Mouse (Mus musculus) ES-CJ7 (cell line): ENCODE measurements around the gene Phf5a.

Experiments
- DNase-seq: peaks from one replicate; pipeline ENCODE4 v3.0.0; 2011; ENCODE audit warnings: low read depth, low spot score

Phf5a gene

DNA sequence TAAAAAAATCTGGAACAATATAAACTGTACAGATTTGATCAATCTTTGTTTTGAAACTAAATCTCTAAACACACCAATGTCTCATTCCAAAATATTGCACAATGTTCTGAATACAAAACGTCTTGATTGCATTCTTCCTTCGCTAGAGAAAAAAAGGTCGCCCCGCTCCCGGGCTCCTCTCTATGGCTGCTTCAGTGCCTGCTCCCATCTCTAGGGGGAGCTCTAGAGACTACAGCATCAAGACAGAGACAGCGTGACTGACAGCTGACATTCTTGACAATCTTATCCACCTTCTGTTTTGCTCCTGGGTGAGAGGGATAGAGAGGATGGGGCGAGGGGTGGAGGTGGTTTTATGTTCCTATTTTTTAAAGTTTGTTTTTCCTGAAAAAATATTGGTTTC is 23.4 kb downstream of the Phf5a start:
- DNase-seq, result peak; percentile 88

DNA sequence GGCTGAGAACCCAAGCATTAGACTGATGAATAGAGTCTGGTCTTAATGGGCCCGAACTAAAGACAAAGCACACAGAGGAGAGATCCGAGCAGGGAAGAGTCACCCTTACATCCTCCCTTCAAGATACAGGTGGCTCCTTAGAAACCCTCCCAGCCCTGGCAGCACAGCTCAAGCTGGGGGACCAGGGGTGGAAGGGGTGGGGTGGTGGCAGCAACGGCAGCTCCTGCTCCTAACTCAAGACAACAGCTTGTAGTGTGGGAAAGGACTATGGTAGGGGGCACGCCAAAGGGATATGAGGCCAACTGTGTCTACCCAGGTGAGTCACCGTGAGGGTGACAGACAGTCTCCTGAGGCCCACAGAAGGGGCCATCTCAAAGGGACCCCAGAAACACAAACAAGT is 23.9 kb downstream of the Phf5a start:
- no peak for DNase-seq

DNA sequence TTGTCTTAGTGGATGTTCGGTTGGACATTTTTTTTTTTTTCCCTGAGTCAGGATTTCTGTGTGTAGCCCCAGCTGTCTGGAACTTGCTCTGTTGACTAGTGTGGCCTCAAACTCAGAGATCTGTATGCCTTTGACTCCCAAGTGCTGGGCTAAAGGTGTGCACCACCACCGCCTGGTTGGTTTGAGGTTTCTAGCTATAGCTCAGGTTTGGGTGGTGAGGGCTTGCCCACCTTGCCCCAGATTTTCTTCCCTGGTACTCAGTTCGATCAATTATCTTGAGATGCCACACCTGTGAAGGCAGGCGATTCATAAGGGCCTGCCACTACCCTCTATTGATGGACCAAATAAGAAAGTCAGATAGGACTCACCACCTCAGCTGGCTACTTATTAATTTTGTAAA is 24.6 kb downstream of the Phf5a start:
- DNase-seq, result no peak

DNA sequence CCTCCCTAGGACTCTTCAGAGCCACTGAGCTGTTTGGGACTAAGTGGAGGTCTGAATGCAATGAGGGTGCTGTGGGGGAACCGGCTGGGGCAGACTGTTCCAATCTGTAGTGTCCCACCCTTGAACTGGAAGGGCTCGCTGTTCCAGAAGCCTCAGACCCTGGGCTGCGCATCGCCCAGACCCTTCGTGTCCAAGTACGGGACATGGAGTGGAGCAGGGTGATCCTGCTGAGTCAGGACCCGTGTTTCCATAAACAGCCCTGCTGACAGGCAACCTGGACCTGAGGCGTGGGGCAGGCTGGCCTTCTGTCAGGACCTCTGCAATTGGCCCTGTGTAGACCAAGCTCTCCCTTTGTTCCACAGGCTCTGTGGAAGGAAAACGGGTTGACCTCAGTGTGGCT is 25.0 kb downstream of the Phf5a start:
- no peak for DNase-seq

DNA sequence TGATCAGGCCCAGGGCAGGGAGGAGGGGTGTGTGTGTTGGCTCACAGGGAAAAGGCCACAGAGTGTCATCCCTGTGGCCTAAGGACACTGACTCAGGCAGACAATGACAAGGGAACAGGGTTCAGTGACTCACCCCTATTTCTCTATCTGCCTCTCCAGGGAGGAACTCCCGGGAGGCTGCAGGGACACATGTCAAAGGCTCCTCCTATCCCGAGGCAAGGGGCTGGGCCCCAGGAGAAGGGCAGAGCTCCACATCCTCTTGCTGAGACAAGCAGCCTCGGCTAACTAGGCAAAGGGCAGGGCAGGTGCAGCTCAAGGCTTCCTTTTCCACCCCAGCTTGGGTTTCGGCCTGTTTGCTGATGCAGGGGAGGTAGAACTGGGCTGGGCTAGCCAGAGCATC is 26.0 kb downstream of the Phf5a start:
- peak; percentile 37 for DNase-seq

DNA sequence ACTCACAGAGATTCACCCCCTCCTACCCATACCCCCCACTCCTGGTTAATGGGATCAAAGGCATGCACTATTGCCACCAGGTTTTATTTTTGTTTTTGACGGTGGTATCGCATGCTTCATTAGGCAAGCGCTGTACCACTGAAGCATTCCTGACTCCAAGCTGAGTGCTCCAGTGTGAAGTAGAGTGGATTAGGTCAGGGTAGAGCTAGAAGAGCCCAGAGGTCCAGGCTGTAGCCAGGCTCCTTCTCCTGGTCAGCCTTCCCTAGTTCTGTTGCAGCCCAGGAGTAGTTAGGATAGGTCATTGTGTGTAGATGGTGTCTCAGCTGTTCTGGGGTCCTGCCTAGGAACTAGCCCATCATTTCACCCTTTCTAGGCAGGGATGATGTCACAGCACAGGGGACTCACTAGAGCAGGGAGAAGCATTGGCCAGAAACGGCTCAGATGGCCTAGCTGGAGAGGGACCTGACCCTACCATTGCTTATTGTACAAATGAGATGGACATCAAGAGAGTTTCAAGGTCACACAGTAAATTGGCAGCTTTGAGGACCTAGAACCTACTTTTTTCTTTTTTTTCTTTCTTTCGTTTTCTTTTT is 26.6 kb downstream of the Phf5a start:
- DNase-seq, result no peak

DNA sequence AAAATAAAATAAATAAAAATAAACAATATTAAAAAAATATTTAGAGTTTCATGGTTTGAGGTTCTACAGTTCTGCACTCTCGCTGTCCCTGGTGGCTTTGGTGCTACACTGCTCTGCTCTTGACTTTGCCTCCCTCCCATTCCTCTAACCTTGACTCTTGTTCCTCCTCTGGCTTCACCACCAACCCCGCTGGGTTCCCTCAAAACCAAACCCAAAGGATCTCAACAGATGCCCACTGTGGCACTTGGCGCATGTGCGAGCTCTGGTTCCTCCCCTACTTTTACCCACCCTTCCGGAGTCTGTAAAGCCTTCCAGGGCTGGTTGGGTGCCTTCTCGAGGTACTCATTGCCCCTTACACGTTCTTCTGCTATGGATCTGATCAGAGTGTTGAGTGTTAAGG is 29.4 kb downstream of the Phf5a start:
- DNase-seq, result no peak

DNA sequence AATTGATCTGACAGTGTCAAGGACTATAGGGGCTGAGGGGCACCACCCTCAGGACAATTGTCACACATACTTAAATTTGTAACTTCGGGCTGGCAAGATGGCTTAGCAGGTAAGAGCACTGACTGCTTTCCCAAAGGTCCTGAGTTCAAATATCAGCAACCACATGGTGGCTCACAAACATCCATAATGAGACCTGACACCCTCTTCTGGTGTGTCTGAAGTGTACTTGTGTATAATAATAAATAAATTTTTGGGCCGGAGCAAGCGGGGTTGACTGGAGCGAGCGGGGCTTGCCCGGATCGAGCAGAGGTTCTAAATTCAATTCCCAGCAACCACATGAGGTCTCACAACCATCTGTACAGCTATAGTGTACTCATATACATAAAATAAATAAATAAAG is 31.4 kb downstream of the Phf5a start:
- DNase-seq, result no peak

DNA sequence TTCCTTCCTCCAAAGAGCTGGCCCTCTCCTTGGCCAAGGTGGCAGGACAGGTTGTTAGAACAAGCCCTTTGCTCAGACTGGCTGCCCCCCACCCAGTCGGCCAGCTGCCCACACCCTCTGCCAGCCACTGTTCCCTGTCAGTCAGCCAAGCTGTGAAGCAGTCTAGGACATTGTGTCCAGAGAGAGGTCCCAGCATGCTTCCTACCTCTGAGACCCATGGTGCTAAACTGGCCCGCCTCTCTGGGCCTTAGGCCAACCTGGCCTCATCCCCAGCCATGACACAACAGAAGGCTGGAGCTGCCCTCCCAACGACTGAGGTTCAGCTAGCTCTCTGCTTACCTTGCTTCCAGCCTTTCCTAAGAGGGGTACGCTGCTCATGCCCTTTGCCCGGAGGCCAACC is 32.1 kb downstream of the Phf5a start:
- no peak for DNase-seq

DNA sequence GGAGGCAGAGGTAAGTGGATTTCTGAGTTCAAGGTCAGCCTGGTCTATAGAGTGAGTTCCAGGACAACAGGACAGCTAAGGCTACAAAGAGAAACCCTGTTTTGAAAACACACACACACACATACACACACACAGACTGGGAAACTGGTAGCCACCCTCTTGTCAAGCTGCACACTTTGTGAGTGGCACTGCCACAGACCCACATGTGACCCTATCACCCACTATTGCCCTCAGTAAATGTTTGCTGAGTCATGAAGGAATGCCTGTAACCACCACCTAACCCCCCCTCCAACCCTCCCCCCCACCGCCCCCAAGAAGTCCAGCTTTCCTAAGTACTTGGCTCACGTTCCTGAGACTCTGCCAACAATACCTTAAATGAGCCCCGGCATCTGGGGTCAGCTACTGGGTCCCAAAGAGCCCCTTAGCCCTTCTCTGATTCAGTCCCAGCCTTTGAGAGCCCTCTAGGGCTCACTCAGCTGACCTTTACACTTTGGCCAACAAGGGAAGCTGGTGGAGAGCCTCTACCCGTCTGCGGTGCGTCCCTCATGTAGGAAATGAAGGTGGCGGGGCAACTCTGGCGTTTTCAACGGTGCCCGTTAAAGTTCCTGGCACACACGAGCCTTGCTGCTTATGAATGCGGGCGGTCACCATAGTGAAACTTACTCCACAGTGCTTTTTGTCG is 33.0 kb downstream of the Phf5a start:
- no peak for DNase-seq

DNA sequence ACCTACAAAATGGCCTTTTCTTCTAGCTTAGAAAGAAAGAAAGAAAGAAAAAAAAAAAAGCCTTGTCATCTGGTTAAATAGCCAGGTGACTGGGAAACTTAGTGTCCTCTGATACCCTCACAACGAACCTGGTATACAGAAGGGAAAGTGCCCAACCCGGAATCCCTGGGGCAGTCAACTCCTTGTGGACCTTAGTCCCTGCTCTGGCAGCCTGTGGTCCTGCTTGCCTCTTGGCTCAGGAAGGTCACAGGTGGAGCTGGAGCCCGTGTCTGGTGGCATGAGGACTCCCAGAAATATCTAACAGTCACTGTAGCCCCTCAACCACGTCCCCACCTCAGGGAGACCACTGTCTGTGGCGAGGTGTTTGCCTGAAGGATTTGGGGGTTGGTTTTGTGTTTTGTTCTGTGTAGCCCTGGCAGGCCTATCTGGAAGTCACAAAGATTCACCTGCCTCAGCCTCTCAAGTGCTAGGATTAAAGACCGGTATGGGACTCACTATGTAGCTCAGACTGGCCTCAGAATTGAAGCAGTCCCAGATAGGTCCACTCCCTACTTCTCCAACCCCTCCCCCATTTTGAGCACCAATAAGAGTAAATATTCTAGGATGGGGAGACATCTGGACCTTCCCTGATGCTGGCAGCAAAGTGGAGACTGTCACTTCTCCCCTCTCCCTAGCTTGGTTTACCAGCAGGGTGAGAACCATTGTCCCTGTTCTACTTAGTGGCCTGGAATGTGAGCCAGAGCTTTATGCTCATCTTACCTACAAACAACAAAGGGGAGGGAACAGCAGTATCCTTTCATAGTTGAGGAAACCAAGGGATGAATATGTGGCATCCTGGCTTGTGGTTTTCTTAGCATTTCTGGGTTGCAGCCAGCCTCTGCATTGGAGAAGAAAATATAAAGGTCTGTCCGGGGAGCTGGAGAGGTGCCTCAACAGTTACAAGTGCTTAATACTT is 34.5 kb downstream of the Phf5a start:
- DNase-seq, result no peak

DNA sequence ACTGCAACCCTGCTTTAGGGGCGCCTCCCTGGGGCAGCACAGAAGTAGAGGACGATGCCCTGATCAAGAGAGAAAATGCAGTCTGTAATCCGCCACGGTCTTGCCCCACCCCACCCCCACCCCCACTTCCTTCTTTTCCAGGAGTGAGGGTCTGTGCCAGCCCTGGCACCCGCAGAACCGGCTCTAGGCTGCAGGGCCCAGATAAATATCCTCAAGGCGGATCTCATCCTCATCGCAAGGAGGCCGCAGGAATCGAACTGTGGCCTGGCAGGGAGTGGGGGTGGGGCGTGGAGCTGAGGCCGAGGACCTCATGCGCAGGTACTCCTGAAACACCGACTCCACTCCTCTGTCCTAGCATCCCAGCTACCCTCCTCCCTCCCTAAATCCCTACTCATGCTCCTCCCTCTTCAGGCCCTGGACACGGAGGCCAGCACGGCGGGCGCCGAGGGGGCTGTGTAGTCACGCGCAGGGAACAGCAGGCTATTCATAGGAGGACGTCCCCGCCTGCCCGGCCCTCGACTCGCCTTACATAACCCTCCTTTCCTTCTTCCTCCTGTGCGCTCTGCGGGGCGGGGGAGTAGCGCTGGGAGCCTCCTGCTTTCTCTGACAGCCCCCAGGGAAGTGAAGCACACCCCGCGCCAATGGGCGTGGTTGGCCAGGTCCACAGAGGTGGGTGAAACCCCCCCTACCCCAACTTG is 35.4 kb downstream of the Phf5a start:
- peak; percentile 44 for DNase-seq

DNA sequence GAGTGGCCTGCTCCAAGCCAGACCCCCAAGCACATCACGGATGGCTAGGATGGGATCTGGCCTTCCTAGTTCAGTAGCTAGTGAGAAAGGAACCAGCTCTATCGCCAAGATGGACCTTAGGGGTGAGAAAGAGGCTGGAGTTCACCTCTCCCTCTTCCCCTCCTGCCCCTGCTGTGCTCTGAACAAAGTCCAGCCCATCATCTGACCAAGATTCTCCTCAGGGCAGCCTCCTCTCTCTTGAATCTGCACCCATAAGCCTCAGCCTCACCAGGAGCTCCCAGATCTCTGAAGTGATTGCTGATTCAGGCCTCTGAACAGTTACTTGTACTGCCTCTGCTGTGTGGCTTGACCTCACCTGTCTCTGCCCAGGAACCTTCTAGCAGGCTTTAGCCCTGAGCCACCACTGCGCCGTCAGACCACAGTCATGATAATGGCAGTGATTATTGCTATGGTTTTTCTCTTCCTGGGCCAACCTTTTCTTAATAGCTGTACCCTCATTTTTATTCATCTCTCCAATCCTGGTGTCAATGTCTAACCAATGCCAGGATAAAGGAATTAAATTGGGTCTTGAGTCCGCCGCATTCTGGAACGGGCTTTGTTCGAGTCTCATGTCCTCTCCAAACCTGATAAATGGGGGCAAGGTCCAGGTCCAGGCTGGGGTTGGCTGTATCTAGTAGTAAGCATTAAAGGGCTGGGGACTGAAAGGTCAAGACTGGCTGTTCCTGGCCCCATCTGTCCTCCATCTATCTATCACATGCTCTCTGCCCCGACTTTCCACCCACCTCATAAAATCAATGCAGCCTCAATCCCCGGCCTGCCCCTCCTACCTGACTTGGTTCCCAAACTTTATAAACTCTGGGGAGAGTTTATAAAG is 36.5 kb downstream of the Phf5a start:
- DNase-seq, result no peak

DNA sequence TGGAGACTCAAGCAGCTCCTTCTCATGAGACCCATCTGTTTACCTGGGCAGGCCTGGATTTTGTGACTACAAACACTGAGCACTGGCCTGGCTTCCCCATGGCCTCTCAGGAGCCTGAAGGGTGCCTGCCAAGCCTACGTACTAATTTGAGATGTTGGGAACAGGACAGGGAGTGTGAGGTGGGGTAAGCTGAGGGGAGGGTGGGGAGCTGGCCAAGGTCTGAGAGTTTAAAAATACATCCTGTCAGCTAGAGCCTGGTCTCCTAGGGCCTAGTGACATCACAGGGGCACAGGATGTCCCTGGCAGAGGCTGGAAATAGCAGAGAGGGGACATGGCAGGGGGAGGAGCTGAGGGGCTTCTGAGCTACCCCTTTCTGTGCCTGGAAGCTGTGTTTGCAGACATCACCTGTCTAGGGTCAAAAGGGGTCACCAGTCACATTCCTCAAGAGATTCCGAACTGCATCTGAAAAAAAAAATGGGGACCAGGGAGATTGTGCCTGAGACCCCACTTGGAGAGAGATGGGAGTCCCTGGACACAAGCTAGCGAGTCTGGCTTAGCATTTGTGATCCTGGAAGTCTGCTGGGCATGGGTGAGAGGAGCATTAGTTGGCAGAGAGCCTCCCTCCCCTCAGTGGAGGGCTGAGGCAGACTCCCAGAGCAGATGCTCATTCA is 37.4 kb downstream of the Phf5a start:
- DNase-seq, result no peak

DNA sequence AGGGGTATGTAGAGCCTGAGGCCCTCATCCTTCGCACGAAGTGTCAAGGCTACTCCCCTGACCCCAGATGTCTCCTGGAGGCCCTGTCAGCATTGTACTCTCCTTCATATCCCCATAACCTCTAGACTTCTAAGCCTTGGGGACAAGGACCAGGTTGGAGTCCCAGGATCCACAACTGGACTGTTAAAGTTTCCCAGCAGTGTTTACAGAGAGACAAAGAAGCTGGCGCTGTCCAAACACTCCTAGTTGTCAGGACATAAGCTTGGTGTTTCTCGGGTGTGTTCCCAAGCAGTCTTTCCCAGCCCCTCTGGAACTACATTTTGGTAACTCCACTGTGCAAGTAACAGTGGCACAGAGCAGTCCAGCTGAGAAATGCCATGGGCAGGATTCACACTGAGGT is 38.2 kb downstream of the Phf5a start:
- DNase-seq, result no peak

DNA sequence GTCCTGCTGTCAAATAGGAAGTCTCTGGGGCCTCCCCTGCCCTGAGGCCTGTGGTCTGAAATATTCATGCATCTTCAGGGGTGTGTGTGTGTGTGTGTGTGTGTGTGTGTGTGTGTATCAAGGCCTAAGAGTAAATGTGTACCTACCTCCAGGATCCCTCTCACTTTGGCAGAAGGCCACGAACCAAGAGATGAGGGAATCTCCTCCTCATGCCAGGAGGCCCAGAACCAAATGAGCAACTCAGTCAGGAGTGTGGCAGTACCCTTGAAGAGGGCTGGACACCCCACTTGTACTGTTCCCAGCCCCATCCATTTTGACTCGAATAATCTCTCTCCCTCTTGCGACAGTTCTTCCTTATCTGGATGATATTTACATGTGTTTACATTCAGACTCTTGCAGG is 39.5 kb downstream of the Phf5a start:
- DNase-seq, result no peak

DNA sequence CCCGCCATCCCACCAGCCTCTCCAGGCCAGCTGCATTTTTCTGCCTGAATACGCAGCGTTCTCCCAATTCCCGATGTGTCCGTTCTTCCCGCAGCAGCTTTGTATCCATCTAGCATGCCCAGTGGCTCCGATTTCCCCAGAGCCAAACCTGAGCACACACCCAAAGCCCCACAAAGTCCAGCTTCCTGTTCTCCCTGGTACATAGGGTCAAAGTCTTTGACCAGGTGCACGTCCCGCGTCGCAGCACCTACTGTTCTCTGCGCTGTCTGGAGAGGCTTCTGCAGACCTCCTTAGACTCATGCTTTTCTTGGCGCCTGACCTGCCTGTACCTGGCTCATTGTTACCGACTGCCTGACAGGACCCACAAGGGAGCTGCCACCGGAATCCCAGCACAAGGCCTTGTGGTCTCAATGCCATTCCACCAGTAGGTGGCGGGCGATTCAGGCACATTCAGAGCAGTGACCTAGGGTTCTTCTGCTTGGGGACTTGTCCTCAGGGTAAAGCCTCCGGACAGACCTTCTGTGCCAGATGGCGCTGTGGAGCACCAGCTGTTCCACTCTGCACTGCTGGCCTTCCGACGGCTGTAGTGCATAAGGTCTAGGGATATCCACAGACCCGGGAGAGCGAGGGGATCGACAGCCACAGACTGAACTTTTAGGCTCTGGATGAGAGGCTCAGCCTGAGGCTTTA is 40.4 kb downstream of the Phf5a start:
- peak; percentile 99 for DNase-seq

DNA sequence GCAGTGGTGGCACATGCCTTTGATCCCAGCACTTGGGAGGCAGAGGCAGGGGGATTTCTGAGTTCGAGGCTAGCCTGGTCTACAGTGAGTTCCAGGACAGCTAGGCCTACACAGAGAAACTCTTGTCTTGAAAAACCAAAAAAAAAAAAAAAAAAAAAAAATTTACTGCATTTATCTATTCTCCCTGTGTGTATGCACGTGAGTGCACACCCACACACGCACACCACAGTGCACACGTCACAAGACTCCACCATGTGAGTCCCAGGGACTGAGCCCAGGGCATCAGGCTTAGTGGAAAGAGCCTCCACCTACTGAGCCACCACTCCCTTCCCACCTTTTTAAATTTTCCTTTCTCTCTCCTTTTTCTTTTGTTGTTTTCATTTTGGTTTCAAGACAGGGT is 41.2 kb downstream of the Phf5a start:
- no peak for DNase-seq

DNA sequence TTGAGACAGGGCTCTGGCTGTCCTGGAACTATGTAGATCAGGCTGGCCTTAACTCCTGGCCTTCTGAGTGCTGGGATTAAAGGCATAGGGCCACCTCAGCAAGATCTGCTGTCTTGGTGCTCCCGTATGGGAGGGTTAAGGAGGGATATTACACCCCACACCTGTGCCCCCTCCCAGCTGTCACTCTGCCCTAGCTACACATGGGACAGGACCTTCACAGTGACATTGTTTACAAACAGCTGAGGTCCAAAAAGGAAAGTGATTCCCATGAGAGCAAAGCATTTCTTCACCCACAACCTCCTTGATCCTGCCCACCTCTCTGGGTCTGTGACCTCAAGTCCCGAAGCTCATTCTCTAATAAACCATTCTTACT is 42.5 kb downstream of the Phf5a start:
- DNase-seq, result no peak
